Mouse (Mus musculus) C2C12 (cell line): ENCODE measurements around the gene Akr7a5.

Source experiments
- CEBPB ChIP-seq: IDR thresholded peaks from one replicate; pipeline ENCODE4 v1.6.1; 2011; ENCODE audit warnings: low read depth, mild to moderate bottlenecking, control low read depth, moderate library complexity
- CTCF ChIP-seq: IDR thresholded peaks from one replicate; pipeline ENCODE4 v1.5.1; 2011; ENCODE audit not compliant: control insufficient read depth, insufficient read depth, insufficient read length
- MAX ChIP-seq: IDR thresholded peaks from one replicate; pipeline ENCODE4 v1.6.1; 2011; ENCODE audit warnings: mild to moderate bottlenecking, control low read depth
- MYOD1 ChIP-seq: IDR thresholded peaks from one replicate; pipeline ENCODE4 v1.6.1; 2011; ENCODE audit warnings: low read depth; ENCODE audit not compliant: control insufficient read depth, insufficient read length
- MYOG ChIP-seq: IDR thresholded peaks from one replicate; pipeline ENCODE4 v1.6.1; 2011; ENCODE audit not compliant: control insufficient read depth, insufficient read length; ENCODE audit errors: extremely low read depth
- USF1 ChIP-seq: IDR thresholded peaks from one replicate; pipeline ENCODE4 v1.6.1; 2011; ENCODE audit warnings: low read depth, mild to moderate bottlenecking, control low read depth, moderate library complexity

- TF ChIP-seq CTCF (no peak), USF1 (no peak), MYOD1 (no peak), MAX (no peak), MYOG (no peak), CEBPB (no peak)
These were observed 1.2 kb downstream of the Akr7a5 start for GRCm38 (mm10) chr4:139311707-139312106.
